Mouse (Mus musculus) lung, embryonic 14.5 days (tissue): Measurements from ENCODE around the gene Ipo4. TPM values are rescaled to one million over a fixed set of nuclear protein-coding genes. Genes with fewer than 3 reads are reported as not detected.

Experiments used
- ATAC-seq: fragments of 200-750 bp; cut with Nextera tagmentation; 2 replicates; pipeline ENCODE4 v1.8.0; 2017; ENCODE audit warnings: mild to moderate bottlenecking, moderate TSS enrichment, moderate library complexity; ENCODE audit not compliant: insufficient read depth
- DNase-seq: peaks from one replicate; pipeline ENCODE4 v3.0.0-alpha.2; 2015
- H3K27ac ChIP-seq: fragments of 300-500 bp; sonication (generic); 2 replicates; pipeline ENCODE4 v1.5.1; 2014; ENCODE audit warnings: low read depth, mild to moderate bottlenecking, moderate library complexity
- H3K27me3 ChIP-seq: fragments of 300-500 bp; sonication (generic); 2 replicates; pipeline ENCODE4 v1.6.1; 2014; ENCODE audit warnings: low read length, control low read depth; ENCODE audit not compliant: insufficient read depth
- H3K36me3 ChIP-seq: fragments of 300-500 bp; sonication (generic); 2 replicates; pipeline ENCODE4 v1.6.1; 2014; ENCODE audit warnings: control low read depth; ENCODE audit not compliant: insufficient read depth
- H3K4me1 ChIP-seq: fragments of 300-500 bp; sonication (generic); 2 replicates; pipeline ENCODE4 v1.6.1; 2014; ENCODE audit warnings: antibody characterized with exemption, control low read depth; ENCODE audit not compliant: insufficient read depth
- H3K4me2 ChIP-seq: fragments of 300-500 bp; sonication (generic); 2 replicates; pipeline ENCODE4 v1.6.1; 2014; ENCODE audit warnings: mild to moderate bottlenecking
- H3K4me3 ChIP-seq: fragments of 300-500 bp; sonication (generic); 2 replicates; pipeline ENCODE4 v1.5.1; 2014; ENCODE audit warnings: low read depth, low read length
- H3K9ac ChIP-seq: fragments of 300-500 bp; sonication (generic); 2 replicates; pipeline ENCODE4 v1.6.1; 2014
- H3K9me3 ChIP-seq: fragments of 300-500 bp; sonication (generic); 2 replicates; pipeline ENCODE4 v1.6.1; 2016; ENCODE audit warnings: low read depth, low read length, control low read depth
- CTCF ChIP-seq: IDR thresholded peaks from 2 replicates; pipeline ENCODE4 v1.5.1; 2016; ENCODE audit warnings: antibody characterized with exemption, low read depth
- WGBS: fragments of 180-500 bp; shearing (Covaris S2); extraction: QIAGEN DNeasy Blood & Tissue Kit; methylation state at CpG from one replicate; pipeline ENCODE4 v1.1.7; 2014; 5-methylcytosine and 5-hydroxymethylcytosine counted together
- polyA plus RNA-seq: library from polyadenylated mRNA; unstranded; fragments of >200 nt; fragmentation: Nextera tagmentation; extraction: Ambion mirVana; gene quantifications from 2 replicates; pipeline ENCODE4 v1.2.1, GENCODE M21; 2014

Gene Ipo4
- polyA plus RNA-seq, 1 experiment from 2014 or later: 115 TPM

DNA sequence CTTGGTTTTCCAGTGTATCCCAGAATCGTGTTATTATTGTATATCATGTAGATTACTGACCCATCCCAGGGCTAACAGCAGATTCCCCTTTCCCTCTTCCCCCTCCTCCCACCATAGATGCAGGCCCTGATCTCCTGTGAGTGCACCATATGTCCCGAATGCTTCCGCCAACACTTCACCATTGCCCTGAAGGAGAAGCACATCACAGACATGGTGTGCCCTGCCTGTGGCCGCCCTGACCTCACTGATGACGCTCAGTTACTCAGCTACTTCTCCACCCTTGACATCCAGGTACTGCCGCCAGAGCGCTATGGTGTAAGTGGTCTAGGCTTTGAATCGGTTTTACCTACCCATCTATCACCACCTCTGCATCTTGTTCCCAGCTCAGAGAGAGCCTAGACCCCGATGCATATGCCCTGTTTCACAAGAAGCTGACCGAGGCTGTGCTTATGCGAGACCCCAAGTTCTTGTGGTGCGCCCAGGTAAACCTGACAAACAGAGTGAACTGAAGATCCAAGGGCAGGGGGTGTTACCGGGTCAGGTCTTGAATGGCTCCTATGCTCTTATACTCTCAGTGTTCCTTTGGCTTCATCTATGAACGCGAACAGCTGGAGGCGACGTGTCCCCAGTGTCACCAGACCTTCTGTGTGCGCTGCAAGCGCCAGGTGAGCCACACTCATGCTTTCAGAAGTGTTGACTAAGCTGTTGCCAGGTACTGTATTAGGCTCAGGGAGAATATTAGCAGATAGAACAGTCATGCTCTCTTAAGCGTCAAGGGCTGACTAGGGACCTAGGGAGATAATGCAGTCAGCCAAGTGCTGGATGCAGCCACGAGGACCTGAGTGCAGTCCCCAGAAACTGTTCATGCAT, 37.0 kb downstream of the Ipo4 start:
- WGBS: 92% methylated on average over 21 of the region's 21 CpGs
- no peak overlapping the region for H3K27ac ChIP-seq
- no peak for TF ChIP-seq CTCF
- no peak overlapping the region for H3K4me2 ChIP-seq
- no peaks in the 10 kb centered on the region for H3K27me3 ChIP-seq
- ATAC-seq: no peak
- H3K9ac ChIP-seq: no peak overlapping the region
- peaks cover 79% of the 10 kb centered on the region for H3K36me3 ChIP-seq
- no peak overlapping the region for H3K4me3 ChIP-seq
- DNase-seq: no peak
- H3K9me3 ChIP-seq: no peaks in the 10 kb centered on the region
- no peaks in the 10 kb centered on the region for H3K4me1 ChIP-seq

GRCm38 (mm10) chr14:55596036-55596690, 39.6 kb downstream of the Ipo4 start:
- Histone ChIP-seq H3K36me3 (peaks cover 64% of the 10 kb centered on the region), H3K4me1 (peaks cover 6% of the 10 kb centered on the region; the same call in 1 of the 2 replicates), H3K4me3 (no peak overlapping the region), H3K27ac (no peak overlapping the region), H3K9ac (no peak overlapping the region), H3K9me3 (no peaks in the 10 kb centered on the region), H3K27me3 (no peaks in the 10 kb centered on the region), H3K4me2 (no peak overlapping the region)
- DNase-seq (peak; percentile 27), ATAC-seq (no peak)
- WGBS: 80% methylated on average over 13 of the region's 13 CpGs
- TF ChIP-seq CTCF: no peak

DNA sequence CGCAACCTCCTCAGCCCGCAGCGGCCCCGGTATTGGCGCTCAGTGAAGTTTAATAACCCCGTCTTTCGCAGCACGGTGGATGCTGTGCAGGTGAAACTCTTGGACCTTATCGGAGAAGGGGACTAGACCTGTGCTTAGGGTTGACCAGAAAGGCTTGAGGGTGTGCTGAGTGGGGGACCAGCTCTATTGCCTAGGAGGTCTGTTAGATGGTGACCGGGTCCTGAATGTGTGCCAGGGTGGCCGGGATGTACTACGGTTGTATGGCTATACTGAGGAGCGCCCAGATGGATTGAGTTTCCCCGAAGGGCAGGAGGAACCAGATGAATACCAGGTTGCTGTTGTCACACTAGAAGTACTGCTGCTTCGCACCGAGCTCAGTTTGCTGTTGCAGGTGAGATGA, 43.5 kb downstream of the Ipo4 start:
- H3K36me3 ChIP-seq: peaks cover 42% of the 10 kb centered on the region
- peak; percentile 17 for DNase-seq

DNA sequence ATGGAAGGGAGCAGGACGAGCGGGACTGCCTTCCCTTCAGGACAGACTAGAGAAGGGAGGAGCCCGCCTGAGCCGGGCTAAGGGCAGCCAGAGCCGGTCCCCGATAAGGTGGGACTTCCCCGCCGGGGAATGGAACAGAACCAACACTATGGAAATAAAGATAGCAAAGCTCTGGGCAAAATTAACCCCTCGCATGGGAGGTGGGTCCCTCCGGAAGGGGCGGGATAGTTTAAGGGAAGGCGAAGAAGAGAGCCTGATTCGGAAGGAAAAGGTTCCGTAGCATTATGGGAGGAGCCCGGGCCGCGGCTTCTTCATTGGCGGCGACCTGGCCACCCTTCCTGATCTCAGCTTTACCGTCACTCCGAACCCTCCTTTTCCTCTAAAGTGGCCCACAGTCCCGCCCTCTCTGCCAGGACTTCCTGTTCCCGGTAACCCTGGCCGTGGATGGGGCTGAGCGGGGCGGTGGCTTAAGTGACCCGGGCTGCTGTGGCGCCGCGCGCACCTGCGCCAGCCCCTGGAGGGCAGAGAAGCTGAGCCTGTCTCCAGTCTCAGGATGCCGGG, 44.3 kb downstream of the Ipo4 start, which contains the start of gene Rnf31:
Gene Rnf31 (plus strand): TSS at position 378 of the 561 bp plus-strand sequence.
- Histone ChIP-seq H3K4me2 (peak within 1 kb of the TSS; percentile 94), H3K27me3 (no peaks in the 10 kb centered on the region), H3K9me3 (no peaks in the 10 kb centered on the region), H3K36me3 (peaks cover 40% of the 10 kb centered on the region), H3K4me3 (peak within 1 kb of the TSS; percentile 88), H3K9ac (peak within 1 kb of the TSS; percentile 79), H3K4me1 (peaks cover 6% of the 10 kb centered on the region; the same call in 1 of the 2 replicates), H3K27ac (peak within 1 kb of the TSS; percentile 94)
- peak; percentile 93 for ATAC-seq
- under 1% methylated on average over 31 of the region's 33 CpGs for WGBS
- peak; percentile 96 for DNase-seq
- no peak for TF ChIP-seq CTCF

More for the DNA sequence above, 43.5 kb downstream of the Ipo4 start:
- Histone ChIP-seq H3K9ac (peak overlapping the region; percentile 79), H3K9me3 (no peaks in the 10 kb centered on the region), H3K4me1 (peaks cover 6% of the 10 kb centered on the region; the same call in 1 of the 2 replicates), H3K4me2 (peak overlapping the region; percentile 94), H3K27me3 (no peaks in the 10 kb centered on the region), H3K27ac (peak overlapping the region; percentile 94; the same call in 1 of the 2 replicates), H3K4me3 (peak overlapping the region; percentile 88)
- no peak for TF ChIP-seq CTCF
- no peak for ATAC-seq
- 2% methylated on average over 16 of the region's 16 CpGs for WGBS

- DNase-seq: peak; percentile 98
- ATAC-seq: peak; percentile 98
- Histone ChIP-seq H3K9me3 (no peaks in the 10 kb centered on the region), H3K4me3 (peak within 1 kb of the TSS; percentile 88), H3K9ac (peak within 1 kb of the TSS; percentile 79), H3K36me3 (peaks cover 34% of the 10 kb centered on the region), H3K4me1 (peaks cover 6% of the 10 kb centered on the region; the same call in 1 of the 2 replicates), H3K4me2 (peak within 1 kb of the TSS; percentile 94), H3K27me3 (no peaks in the 10 kb centered on the region), H3K27ac (peak within 1 kb of the TSS; percentile 94)
- TF ChIP-seq CTCF: no peak
- WGBS: under 1% methylated on average over 22 of the region's 22 CpGs
These were observed 44.9 kb downstream of the Ipo4 start, which contains the start of gene Psme2 for GRCm38 (mm10) chr14:55590748-55591330. TSS of gene Psme2 (minus strand) at chr14:55591113.

- H3K9ac ChIP-seq: peak overlapping the region; percentile 63
- peaks cover 25% of the 10 kb centered on the region for H3K36me3 ChIP-seq
- 81% methylated on average over 11 of the region's 11 CpGs for WGBS
- no peaks in the 10 kb centered on the region for H3K9me3 ChIP-seq
- H3K27ac ChIP-seq: no peak overlapping the region
- H3K4me3 ChIP-seq: peak overlapping the region; percentile 88
- H3K4me1 ChIP-seq: peaks cover 12% of the 10 kb centered on the region; the same call in 1 of the 2 replicates
- H3K4me2 ChIP-seq: peak overlapping the region; percentile 94
- ATAC-seq (no peak), DNase-seq (no peak)
- TF ChIP-seq CTCF: no peak
- no peaks in the 10 kb centered on the region for H3K27me3 ChIP-seq
These were observed 45.8 kb downstream of the Ipo4 start for GRCm38 (mm10) chr14:55589771-55590448.
